Mouse (Mus musculus) splenic B cell, adult 2 months (primary cell): ENCODE measurements around the gene AI467606.

Experiments
- DNase-seq: peaks from one replicate; pipeline ENCODE4 v3.0.0-alpha.2; 2011; ENCODE audit warnings: low read depth, low spot score
- H3K27me3 ChIP-seq: 2 replicates; pipeline ENCODE4 v1.6.1; 2012; ENCODE audit warnings: mild to moderate bottlenecking, low read length, moderate library complexity, mixed read lengths; ENCODE audit not compliant: control insufficient read depth, poor library complexity, insufficient read depth, severe bottlenecking
- H3K36me3 ChIP-seq: 2 replicates; pipeline ENCODE4 v1.6.1; 2012; ENCODE audit warnings: mild to moderate bottlenecking, low read length, moderate library complexity, mixed read lengths; ENCODE audit not compliant: control insufficient read depth, poor library complexity, insufficient read depth, severe bottlenecking

The AI467606 gene

DNA sequence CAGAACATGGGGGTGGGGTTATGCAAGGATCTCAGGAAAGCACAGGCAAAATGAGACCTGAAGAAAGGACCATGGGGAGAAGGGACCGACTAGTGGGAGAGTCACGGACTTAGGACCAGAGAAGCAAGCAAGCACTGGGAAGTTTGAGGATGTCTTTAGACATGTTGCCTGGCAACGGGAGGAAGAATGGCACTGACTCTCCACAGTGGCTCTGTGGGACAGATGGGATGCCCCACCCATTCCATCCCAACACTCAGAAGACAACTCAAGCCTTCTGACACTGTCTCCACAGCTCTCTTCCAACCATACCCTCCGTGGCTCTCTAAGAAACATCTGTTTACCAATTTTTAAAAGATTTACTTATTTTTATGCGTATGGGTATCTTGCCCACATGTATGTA, 42.0 kb downstream of the AI467606 start:
- Histone ChIP-seq H3K36me3 (no peaks in the 10 kb centered on the region), H3K27me3 (no peaks in the 10 kb centered on the region)
- no peak for DNase-seq

DNA sequence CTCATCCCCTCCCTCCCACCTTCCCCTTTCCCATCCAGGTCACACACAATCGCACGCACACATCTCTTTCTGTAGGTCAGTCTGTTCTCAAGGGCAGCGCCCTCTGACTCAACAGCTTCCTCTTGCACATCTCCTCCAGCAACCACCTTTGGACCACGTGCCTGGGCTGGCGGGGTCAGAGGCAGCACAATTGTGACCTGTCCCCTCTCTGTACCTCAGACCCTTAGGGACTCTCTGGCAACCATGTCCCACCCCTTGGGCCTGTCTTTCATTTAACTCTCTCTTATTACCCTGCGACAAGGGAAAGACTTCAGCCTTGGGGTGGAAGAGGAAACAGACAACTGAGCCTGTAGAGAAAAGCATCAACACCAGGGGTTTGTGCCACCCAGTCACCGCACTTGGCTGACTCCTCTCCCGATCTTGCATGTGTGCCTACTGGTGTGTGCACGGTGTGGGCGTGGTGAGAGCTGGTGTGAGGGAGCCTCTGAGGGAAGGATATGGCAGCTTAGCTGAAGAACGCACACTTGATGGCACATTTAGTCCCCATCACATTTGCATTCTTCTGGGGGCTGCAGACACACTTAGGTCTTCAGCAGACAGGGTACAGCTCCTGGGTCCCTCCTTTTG, 43.8 kb downstream of the AI467606 start:
- H3K27me3 ChIP-seq = no peaks in the 10 kb centered on the region
- no peaks in the 10 kb centered on the region for H3K36me3 ChIP-seq
- DNase-seq = peak; percentile 63

DNA sequence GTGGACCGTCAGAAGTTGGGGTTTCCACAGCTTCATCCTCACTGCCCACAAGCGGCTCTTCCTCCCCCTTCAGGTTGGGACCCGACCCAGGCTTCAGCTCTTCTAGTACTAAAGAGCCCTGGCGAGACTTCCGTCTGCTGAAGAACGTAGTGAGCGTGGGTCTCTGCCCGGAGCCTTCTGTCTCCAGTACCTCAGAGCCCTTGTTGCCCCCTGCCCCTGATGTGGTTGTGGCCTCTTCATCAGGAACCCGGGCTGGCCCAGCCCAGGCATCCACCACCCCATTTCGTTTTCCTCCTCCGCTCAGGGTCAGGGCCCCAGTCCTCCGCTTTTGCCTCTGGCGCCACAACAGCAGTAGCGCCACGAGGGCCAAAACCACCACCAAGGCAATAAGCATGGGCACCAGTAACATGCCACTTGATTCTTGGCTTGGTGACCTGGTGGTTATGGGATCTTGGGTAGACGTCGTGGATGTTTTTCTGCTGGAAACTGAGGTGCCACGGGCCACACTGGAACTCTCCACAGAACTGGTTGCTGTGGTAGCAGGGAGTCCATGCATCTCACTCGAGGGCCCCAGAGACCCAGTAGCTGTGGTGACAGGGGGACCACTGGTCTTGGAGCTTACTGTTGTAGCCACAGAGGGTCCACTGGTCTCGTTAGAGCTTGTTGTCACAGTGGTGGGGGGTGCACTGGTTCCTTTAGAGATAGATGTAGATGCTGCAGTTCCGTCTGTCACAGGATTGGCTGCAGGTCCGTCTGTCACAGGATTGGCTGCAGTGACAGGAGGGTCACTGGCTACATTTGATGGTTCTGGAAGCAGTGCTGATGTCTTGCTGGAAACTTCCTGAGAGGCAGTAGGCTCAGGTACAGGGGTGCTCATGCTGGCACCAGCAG, 45.3 kb downstream of the AI467606 start:
- no peaks in the 10 kb centered on the region for H3K36me3 ChIP-seq
- no peaks in the 10 kb centered on the region for H3K27me3 ChIP-seq
- no peak for DNase-seq

DNA sequence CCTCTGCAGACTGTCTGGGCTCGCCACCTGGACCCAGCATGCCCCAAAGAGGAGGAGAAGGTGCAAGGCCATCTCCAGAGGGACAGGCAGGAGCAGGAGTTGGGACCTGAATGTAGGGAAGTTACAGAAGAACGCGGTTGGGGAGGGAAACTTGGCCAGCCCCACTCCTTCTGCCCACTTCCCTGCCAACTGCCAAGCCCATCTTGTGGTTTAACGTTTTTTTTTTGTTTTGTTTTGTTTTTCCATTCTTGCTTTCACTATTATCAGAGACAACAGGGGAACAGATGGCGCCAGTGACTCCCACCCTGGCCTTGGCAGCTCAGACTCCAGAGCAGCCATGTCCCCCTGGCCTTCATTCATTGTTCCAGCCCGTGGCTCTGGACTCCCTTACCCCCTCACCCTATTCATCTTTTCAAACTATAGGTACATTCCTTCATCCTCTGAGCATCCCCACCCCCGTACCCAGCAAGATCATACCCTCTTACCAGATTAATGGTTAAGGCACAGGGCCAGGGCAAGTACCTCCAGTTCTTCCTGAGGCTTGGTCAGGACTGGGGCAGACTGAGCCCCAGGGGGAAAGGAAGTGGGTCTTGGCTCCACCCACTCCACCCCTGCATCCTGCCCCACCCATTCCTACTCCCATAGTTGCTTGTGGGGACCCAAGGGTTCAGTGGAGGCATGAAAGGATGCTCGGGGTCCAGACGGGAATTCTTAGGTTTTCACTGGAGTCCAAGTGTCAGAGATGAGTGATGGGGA, 46.3 kb downstream of the AI467606 start, which contains the start of gene Spn:
TSS of gene Spn (minus strand) at position 562 of the 756 bp plus-strand sequence.
- no peak for DNase-seq
- Histone ChIP-seq H3K36me3 (no peaks in the 10 kb centered on the region), H3K27me3 (no peaks in the 10 kb centered on the region)

DNA sequence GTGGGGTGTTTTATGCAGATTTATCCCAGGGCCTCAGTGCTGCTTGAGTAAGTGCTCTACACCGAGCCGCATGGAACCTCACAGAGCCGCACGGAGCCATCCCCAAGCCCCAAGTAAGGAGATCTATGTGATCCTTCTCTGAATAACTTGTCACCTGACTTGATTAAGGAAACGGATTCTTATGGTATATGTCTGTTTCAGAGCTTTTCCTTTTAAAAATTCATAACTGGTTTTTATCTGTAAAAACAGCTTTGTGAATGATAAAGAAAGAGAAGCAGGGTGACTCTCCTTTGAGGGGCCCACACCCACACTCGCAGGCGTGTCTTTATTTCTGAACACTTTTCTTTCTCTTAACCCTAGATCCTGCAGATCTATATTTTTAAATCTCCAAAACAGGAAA, 47.9 kb downstream of the AI467606 start:
- Histone ChIP-seq H3K36me3 (no peaks in the 10 kb centered on the region), H3K27me3 (no peaks in the 10 kb centered on the region)
- DNase-seq = no peak

DNA sequence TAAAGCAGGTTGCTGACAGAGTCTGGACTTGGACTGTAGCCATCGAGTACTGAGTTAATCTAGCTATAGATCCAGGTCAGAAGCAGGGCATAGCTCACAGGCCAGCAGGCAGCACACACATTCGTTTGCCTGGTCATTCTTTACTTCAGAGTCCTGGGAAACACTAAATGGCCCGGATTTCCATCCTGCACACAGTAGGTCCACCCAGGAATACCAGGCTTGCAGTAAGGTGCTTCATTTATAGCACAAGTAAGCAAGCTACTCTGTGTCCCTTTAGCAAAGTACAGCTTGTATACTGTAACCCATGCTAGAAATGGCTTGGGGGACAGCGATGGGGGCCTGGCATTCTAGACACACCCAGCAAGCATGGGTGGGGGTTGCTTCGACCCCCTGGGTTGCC, 48.4 kb downstream of the AI467606 start:
- DNase-seq = no peak
- no peaks in the 10 kb centered on the region for H3K27me3 ChIP-seq
- no peaks in the 10 kb centered on the region for H3K36me3 ChIP-seq

DNA sequence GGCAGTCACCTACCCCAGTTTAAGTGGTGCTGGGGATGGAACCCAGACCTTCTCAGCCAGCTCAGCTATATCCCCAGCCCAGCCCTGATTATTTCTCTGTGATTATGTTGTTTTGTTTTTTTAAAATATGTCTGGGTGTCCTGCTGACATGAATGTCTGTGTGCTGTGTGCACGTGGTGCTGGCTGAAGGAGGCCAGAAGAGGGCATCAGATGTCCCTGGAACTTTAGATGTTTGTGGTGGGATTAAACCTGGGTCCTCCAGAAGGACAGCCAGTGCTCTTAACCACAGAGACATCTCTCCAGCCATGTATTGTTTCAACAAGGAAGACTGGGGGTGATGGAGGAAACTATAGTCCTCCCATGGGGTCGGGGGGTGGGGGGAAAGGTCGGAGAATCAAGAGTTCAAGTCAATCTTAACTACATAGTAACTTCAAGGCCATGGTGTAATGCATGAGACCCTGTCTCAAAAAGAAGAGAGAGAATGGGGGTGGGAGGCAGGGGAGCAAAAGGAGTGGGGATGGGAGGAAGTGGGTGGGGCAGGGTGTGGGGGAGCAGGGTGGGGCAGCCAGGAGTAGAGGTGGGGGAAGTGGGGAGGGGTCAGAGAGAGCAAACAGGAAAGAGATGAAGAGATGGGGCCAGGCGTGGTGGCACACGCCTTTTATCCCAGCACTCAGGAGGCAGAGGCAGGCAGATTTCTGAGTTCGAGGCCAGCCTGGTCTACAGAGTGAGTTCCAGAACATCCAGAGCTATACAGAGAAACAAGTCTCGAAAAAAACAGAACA, 49.7 kb downstream of the AI467606 start:
- DNase-seq = peak; percentile 29
- no peaks in the 10 kb centered on the region for H3K36me3 ChIP-seq
- no peaks in the 10 kb centered on the region for H3K27me3 ChIP-seq

DNA sequence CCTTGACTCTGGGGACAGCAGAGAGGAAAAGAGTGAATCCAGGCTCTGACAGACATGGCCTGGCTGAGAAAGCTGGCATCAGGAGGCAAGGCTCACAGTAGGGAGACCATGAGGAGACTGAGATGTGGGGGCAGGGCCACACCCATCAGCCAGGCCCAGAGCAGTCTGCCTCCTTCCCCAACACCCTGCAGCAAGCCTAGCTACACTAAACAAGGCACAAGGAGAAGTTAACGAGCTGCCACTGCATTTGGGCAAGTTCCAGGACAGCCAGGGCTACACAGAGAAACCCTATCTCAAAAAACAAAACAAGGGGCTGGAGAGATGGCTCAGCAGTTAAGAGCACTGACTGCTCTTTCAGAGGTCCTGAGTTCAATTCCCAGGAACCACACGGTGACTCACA, 51.1 kb downstream of the AI467606 start:
- no peaks in the 10 kb centered on the region for H3K27me3 ChIP-seq
- DNase-seq = no peak

DNA sequence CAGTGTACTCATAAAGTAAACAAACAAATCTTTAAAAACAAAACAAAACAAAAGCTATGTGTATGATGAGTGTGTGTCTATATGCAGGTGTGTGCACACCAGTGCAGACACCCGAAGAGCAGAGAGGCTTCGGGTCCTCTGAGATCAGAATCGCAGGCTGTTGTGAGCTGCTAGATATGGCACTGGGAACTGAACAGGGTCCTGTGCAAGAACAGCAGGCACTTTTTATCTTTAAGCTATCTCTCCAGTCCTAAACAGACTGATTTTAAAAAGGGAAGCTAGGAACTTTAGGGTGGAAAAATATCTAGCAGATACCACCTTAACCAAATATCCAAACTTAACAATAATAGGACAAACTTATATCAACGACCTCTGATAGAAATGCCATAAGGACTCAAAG, 51.5 kb downstream of the AI467606 start:
- Histone ChIP-seq H3K27me3 (no peaks in the 10 kb centered on the region), H3K36me3 (no peaks in the 10 kb centered on the region)
- DNase-seq = no peak

More for the DNA sequence above, 51.1 kb downstream of the AI467606 start:
- no peaks in the 10 kb centered on the region for H3K36me3 ChIP-seq
